Mouse (Mus musculus) hindbrain, embryonic 11.5 days (tissue): ENCODE data around the gene Mcrip2. TPM values are rescaled to one million over a fixed set of nuclear protein-coding genes. Genes with fewer than 3 reads are reported as not detected.

Source experiments
- ATAC-seq: fragments of 200-750 bp; cut with Nextera tagmentation; 2 replicates; pipeline ENCODE4 v1.8.0; 2017; ENCODE audit warnings: mild to moderate bottlenecking, moderate TSS enrichment, moderate library complexity; ENCODE audit not compliant: low FRiP score
- DNase-seq: peaks from one replicate; pipeline ENCODE4 v3.0.0-alpha.2; 2015; ENCODE audit warnings: low spot score
- H3K27ac ChIP-seq: fragments of 300-500 bp; sonication (generic); 2 replicates; pipeline ENCODE4 v1.5.1; 2014; ENCODE audit warnings: mild to moderate bottlenecking, low read depth, low read length
- H3K27me3 ChIP-seq: fragments of 300-500 bp; sonication (generic); 2 replicates; pipeline ENCODE4 v1.6.1; 2014; ENCODE audit warnings: mild to moderate bottlenecking, low read length, moderate library complexity, mixed read lengths; ENCODE audit not compliant: control insufficient read depth, insufficient read depth
- H3K36me3 ChIP-seq: fragments of 300-500 bp; sonication (generic); 2 replicates; pipeline ENCODE4 v1.6.1; 2014; ENCODE audit warnings: mild to moderate bottlenecking, low read length, moderate library complexity, mixed read lengths; ENCODE audit not compliant: control insufficient read depth, insufficient read depth
- H3K4me1 ChIP-seq: fragments of 300-500 bp; sonication (generic); replicated peaks from 2 replicates; pipeline ENCODE4 v1.6.1; 2014; ENCODE audit warnings: low read length, mixed read lengths; ENCODE audit not compliant: control insufficient read depth, insufficient read depth
- H3K4me2 ChIP-seq: fragments of 300-500 bp; sonication (generic); replicated peaks from 2 replicates; pipeline ENCODE4 v1.6.1; 2014; ENCODE audit warnings: mild to moderate bottlenecking, low read depth, low read length
- H3K4me3 ChIP-seq: fragments of 300-500 bp; sonication (generic); 2 replicates; pipeline ENCODE4 v1.5.1; 2014; ENCODE audit warnings: low read depth, low read length
- H3K9ac ChIP-seq: fragments of 300-500 bp; sonication (generic); 2 replicates; pipeline ENCODE4 v1.6.1; 2014; ENCODE audit warnings: low read depth, low read length
- H3K9me3 ChIP-seq: fragments of 300-500 bp; sonication (generic); 2 replicates; pipeline ENCODE4 v1.6.1; 2016; ENCODE audit warnings: low read length; ENCODE audit not compliant: control insufficient read depth
- WGBS: fragments of 180-500 bp; shearing (Covaris S2); extraction: QIAGEN DNeasy Blood & Tissue Kit; methylation state at CpG from one replicate; pipeline ENCODE4 v1.1.7; 2014; 5-methylcytosine and 5-hydroxymethylcytosine counted together
- polyA plus RNA-seq: library from polyadenylated mRNA; unstranded; fragments of >200 nt; fragmentation: Nextera tagmentation; extraction: Ambion mirVana; gene quantifications from 2 replicates; pipeline ENCODE4 v1.2.1, GENCODE M21; 2014

Mcrip2 gene
- 7.0 and 8.3 TPM in 2 replicates for polyA plus RNA-seq

GRCm38 (mm10) chr17:25868601-25869191 lies at the start of gene Mcrip2:
Gene Mcrip2, minus strand, starts transcription at chr17:25868764.
- H3K9ac ChIP-seq, result peak within 1 kb of the TSS; percentile 70
- peak within 1 kb of the TSS; percentile 25; the same call in 1 of the 2 replicates for H3K27ac ChIP-seq
- H3K27me3 ChIP-seq, result 0 out of 2 replicates have a peak, but pooled peaks cover 2% of the 10 kb centered on the region
- H3K4me1 ChIP-seq, result peaks cover 8% of the 10 kb centered on the region
- ATAC-seq (peak; percentile 82), DNase-seq (peak; percentile 85)
- no peaks in the 10 kb centered on the region for H3K36me3 ChIP-seq
- H3K4me3 ChIP-seq, result peak within 1 kb of the TSS; percentile 82
- H3K4me2 ChIP-seq, result peak within 1 kb of the TSS; percentile 99
- H3K9me3 ChIP-seq, result no peaks in the 10 kb centered on the region
- WGBS, result 0% methylated on average over 22 of the region's 24 CpGs

DNA sequence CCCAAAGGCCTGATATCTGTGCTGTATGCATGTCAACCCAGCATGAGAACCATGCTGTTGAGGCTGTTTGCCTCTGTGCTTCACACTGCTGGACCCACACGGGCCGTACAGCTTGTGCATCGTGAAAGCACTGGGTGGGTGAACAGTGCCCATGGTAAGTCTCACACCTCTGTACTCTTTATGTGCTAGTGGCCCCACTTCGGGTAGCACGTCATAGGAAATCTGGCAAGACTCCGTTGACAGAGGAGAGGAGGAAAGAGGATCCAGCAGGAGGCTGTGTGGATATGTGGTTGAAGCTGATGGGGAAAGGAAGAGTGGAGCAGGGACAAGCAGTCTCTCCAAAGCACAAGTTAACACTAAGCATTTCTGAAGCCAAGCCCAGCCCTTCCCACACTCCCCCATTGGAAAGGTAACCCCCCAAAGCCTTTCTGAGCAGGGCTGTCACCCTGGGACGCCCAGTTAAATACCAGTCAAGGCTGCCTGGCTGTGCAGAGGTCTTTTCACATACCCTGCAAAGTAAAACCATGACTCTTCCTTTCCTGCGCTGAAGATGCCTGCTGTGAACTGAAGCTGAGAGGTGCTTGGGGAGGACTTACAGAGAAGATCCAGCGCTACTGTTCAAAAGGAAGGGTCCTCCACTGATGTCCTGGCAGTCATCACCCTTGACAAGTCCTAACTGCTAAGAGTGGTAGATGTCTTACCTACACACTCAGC lies 49.6 kb upstream of the Mcrip2 start:
- peaks cover 10% of the 10 kb centered on the region for H3K4me1 ChIP-seq
- H3K27me3 ChIP-seq, result no peaks in the 10 kb centered on the region
- peak overlapping the region; percentile 70 for H3K9ac ChIP-seq
- H3K27ac ChIP-seq, result no peak overlapping the region
- peak overlapping the region; percentile 94 for H3K4me3 ChIP-seq
- H3K9me3 ChIP-seq, result no peaks in the 10 kb centered on the region
- WGBS, result 87% methylated on average over 9 of the region's 9 CpGs
- ATAC-seq, result no peak
- H3K4me2 ChIP-seq, result peak overlapping the region; percentile 64
- no peaks in the 10 kb centered on the region for H3K36me3 ChIP-seq
- DNase-seq, result no peak

GRCm38 (mm10) chr17:25916931-25917647 lies 48.5 kb upstream of the Mcrip2 start:
- peaks cover 10% of the 10 kb centered on the region for H3K4me1 ChIP-seq
- no peaks in the 10 kb centered on the region for H3K9me3 ChIP-seq
- no peaks in the 10 kb centered on the region for H3K36me3 ChIP-seq
- H3K27ac ChIP-seq, result no peak overlapping the region
- H3K4me2 ChIP-seq, result no peak overlapping the region
- no peak for DNase-seq
- H3K27me3 ChIP-seq, result no peaks in the 10 kb centered on the region
- H3K4me3 ChIP-seq, result no peak overlapping the region
- H3K9ac ChIP-seq, result no peak overlapping the region
- 87% methylated on average over 8 of the region's 8 CpGs for WGBS
- ATAC-seq, result no peak

DNA sequence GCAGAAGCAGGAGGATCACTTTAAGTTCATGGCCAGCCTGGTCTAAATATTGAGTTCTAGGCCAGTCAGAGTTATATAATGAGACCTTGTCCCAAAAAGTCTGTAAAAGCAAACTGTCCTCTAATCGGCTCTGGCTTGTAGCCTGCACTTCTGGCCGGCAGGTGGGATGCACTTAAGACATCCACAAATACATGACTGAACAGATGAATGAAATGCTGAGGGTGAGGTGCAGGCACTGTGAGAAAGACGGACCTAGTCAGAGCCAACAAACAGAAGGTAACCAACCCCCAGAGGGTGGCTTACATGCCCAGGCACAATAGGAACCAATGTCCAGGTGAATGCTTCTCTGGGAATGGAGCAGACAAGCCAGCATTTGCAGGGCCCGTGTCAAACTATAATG lies 45.7 kb upstream of the Mcrip2 start:
- ATAC-seq, result no peak
- WGBS, result 82% methylated on average over 4 of the region's 4 CpGs
- Histone ChIP-seq H3K27me3 (no peaks in the 10 kb centered on the region), H3K9ac (no peak overlapping the region), H3K9me3 (no peaks in the 10 kb centered on the region), H3K4me3 (no peak overlapping the region), H3K4me2 (no peak overlapping the region), H3K4me1 (peaks cover 8% of the 10 kb centered on the region), H3K27ac (no peak overlapping the region), H3K36me3 (no peaks in the 10 kb centered on the region)
- DNase-seq, result no peak

DNA sequence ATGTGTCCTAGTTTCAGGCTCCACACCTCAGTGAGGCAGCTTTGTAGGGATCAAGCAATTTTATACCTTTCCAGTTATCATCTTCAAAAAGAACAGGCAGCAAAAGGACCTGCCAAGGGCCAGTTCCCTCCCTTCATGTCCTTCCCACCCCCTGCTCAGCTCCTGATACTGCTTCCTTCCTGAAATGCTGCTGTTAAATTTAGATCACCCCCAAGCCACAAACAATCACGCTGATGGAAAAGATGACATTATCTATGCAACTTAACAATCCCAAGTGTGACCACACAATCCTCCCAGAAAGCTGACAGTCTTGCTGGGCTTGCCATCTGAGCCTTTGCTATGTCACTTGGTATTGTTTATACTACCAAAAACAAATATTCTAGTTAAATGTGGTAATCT lies 45.3 kb upstream of the Mcrip2 start:
- Histone ChIP-seq H3K4me3 (no peak overlapping the region), H3K36me3 (no peaks in the 10 kb centered on the region), H3K9me3 (no peaks in the 10 kb centered on the region), H3K9ac (no peak overlapping the region), H3K4me1 (peaks cover 8% of the 10 kb centered on the region), H3K27ac (no peak overlapping the region), H3K4me2 (no peak overlapping the region), H3K27me3 (no peaks in the 10 kb centered on the region)
- ATAC-seq (no peak), DNase-seq (no peak)
- 79% methylated on average over 1 of the region's 1 CpGs for WGBS

- DNase-seq (no peak), ATAC-seq (no peak)
- no peak overlapping the region for H3K4me2 ChIP-seq
- no peak overlapping the region for H3K27ac ChIP-seq
- H3K36me3 ChIP-seq, result no peaks in the 10 kb centered on the region
- H3K9me3 ChIP-seq, result no peaks in the 10 kb centered on the region
- H3K9ac ChIP-seq, result no peak overlapping the region
- 91% methylated on average over 14 of the region's 14 CpGs for WGBS
- peaks cover 4% of the 10 kb centered on the region for H3K4me1 ChIP-seq
- no peak overlapping the region for H3K4me3 ChIP-seq
- no peaks in the 10 kb centered on the region for H3K27me3 ChIP-seq
These were observed 44.8 kb upstream of the Mcrip2 start for GRCm38 (mm10) chr17:25913186-25913876.

DNA sequence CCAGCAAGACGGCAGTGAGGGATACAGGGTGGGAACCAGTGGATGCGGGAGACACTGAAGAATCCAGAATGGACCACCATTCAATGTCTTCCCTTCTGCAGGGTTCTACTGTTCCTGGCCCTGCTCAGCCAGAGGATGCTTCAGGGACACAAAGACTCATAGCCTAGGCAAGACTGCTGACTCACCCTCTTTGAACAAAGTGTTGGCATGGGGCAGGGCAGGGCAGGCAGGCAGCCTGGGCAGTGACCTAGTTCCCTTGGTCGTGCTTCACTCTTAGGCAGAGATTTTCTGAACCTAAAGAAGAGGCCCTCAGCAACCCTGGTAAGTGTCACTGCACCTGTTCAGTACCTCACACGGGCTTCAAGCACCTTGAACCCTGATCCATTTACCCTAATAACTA lies 43.3 kb upstream of the Mcrip2 start:
- Histone ChIP-seq H3K4me1 (no peaks in the 10 kb centered on the region), H3K9me3 (no peaks in the 10 kb centered on the region), H3K36me3 (no peaks in the 10 kb centered on the region), H3K27me3 (no peaks in the 10 kb centered on the region), H3K4me2 (no peak overlapping the region), H3K27ac (no peak overlapping the region), H3K9ac (no peak overlapping the region), H3K4me3 (no peak overlapping the region)
- DNase-seq (no peak), ATAC-seq (no peak)
- 95% methylated on average over 4 of the region's 4 CpGs for WGBS

DNA sequence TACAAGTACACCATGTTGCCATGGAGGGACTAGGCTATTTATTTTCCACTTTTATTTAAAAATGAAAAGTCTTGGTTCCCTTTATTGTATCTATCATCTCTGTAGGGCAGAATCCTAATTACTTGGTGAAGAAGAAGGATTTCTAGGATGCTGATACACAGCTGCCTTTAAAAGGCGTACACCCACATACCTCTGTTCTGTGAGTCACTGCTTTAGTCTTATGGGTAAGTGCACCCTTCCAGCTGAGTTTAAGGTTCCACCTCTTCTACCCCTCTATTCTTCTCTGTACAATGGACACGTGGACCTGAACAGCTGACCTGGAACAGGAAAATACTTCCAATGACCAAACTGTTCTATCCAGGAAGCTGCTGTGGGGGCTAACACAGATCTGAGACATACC lies 39.1 kb upstream of the Mcrip2 start:
- Histone ChIP-seq H3K4me2 (no peak overlapping the region), H3K4me3 (no peak overlapping the region), H3K27ac (no peak overlapping the region), H3K27me3 (no peaks in the 10 kb centered on the region), H3K9me3 (no peaks in the 10 kb centered on the region), H3K4me1 (no peaks in the 10 kb centered on the region), H3K36me3 (no peaks in the 10 kb centered on the region), H3K9ac (no peak overlapping the region)
- DNase-seq (no peak), ATAC-seq (no peak)
- WGBS, result 94% methylated on average over 2 of the region's 2 CpGs
